Mouse (Mus musculus): ENCODE measurements around the gene Crb2. TPM values are rescaled to one million over a fixed set of nuclear protein-coding genes. Genes with fewer than 3 reads are reported as not detected.

Crb2 gene
- polyA plus RNA-seq, 1 experiment from 2014 or later: 0.51 TPM

GRCm38 (mm10) chr2:37801687-37802086 lies 25.6 kb downstream of the Crb2 start:
- Histone ChIP-seq H3K36me3 (ENCODE audit: control insufficient read depth, insufficient read depth) (peaks cover 21% of the 10 kb centered on the region), H3K9ac (ENCODE audit: low read depth, low read length) (no peak overlapping the region), H3K4me1 (replicated peaks; ENCODE audit: control insufficient read depth, insufficient read depth, low read length) (no peaks in the 10 kb centered on the region), H3K27me3 (replicated peaks; ENCODE audit: control insufficient read depth, insufficient read depth, low read length) (no peaks in the 10 kb centered on the region), H3K27ac (ENCODE audit: low read depth, low read length) (no peak overlapping the region), H3K4me3 (ENCODE audit: low read depth, low read length) (no peak overlapping the region), H3K4me2 (replicated peaks; ENCODE audit: low read depth) (no peak overlapping the region), H3K9me3 (ENCODE audit: control insufficient read depth) (no peaks in the 10 kb centered on the region)
- no peak for ATAC-seq
- no peak for TF ChIP-seq CTCF (IDR thresholded peaks at IDR 0.05; ENCODE audit: low read depth)
- WGBS: 80% methylated on average over 4 of the region's 4 CpGs

- TF ChIP-seq CTCF (IDR thresholded peaks at IDR 0.05; ENCODE audit: low read depth): peak; percentile 97
- 49% methylated on average over 4 of the region's 4 CpGs for WGBS
- no peak overlapping the region for H3K9ac ChIP-seq (ENCODE audit: low read depth, low read length)
- H3K27ac ChIP-seq (ENCODE audit: low read depth, low read length): no peak overlapping the region
- H3K9me3 ChIP-seq (ENCODE audit: control insufficient read depth): no peaks in the 10 kb centered on the region
- no peak overlapping the region for H3K4me3 ChIP-seq (ENCODE audit: low read depth, low read length)
- H3K4me2 ChIP-seq (replicated peaks; ENCODE audit: low read depth): no peak overlapping the region
- H3K36me3 ChIP-seq (ENCODE audit: control insufficient read depth, insufficient read depth): peaks cover 21% of the 10 kb centered on the region
- H3K27me3 ChIP-seq (replicated peaks; ENCODE audit: control insufficient read depth, insufficient read depth, low read length): no peaks in the 10 kb centered on the region
- H3K4me1 ChIP-seq (replicated peaks; ENCODE audit: control insufficient read depth, insufficient read depth, low read length): no peaks in the 10 kb centered on the region
- peak; percentile 53 for ATAC-seq
These were observed 26.7 kb downstream of the Crb2 start for GRCm38 (mm10) chr2:37802610-37803212.

GRCm38 (mm10) chr2:37811682-37812081 lies 35.6 kb downstream of the Crb2 start:
- Histone ChIP-seq H3K27me3 (replicated peaks; ENCODE audit: control insufficient read depth, insufficient read depth, low read length) (no peaks in the 10 kb centered on the region), H3K4me1 (replicated peaks; ENCODE audit: control insufficient read depth, insufficient read depth, low read length) (no peaks in the 10 kb centered on the region), H3K36me3 (ENCODE audit: control insufficient read depth, insufficient read depth) (peaks cover 25% of the 10 kb centered on the region), H3K9me3 (ENCODE audit: control insufficient read depth) (no peaks in the 10 kb centered on the region), H3K4me2 (replicated peaks; ENCODE audit: low read depth) (no peak overlapping the region), H3K9ac (ENCODE audit: low read depth, low read length) (no peak overlapping the region), H3K27ac (ENCODE audit: low read depth, low read length) (no peak overlapping the region), H3K4me3 (ENCODE audit: low read depth, low read length) (no peak overlapping the region)
- 76% methylated on average over 2 of the region's 2 CpGs for WGBS
- ATAC-seq: no peak
- TF ChIP-seq CTCF (IDR thresholded peaks at IDR 0.05; ENCODE audit: low read depth): no peak

GRCm38 (mm10) chr2:37812401-37812800 lies 36.4 kb downstream of the Crb2 start:
- no peaks in the 10 kb centered on the region for H3K9me3 ChIP-seq (ENCODE audit: control insufficient read depth)
- 88% methylated on average over 5 of the region's 5 CpGs for WGBS
- no peak overlapping the region for H3K9ac ChIP-seq (ENCODE audit: low read depth, low read length)
- no peak for ATAC-seq
- H3K4me3 ChIP-seq (ENCODE audit: low read depth, low read length): no peak overlapping the region
- peaks cover 27% of the 10 kb centered on the region for H3K36me3 ChIP-seq (ENCODE audit: control insufficient read depth, insufficient read depth)
- no peak overlapping the region for H3K4me2 ChIP-seq (replicated peaks; ENCODE audit: low read depth)
- no peaks in the 10 kb centered on the region for H3K27me3 ChIP-seq (replicated peaks; ENCODE audit: control insufficient read depth, insufficient read depth, low read length)
- no peak overlapping the region for H3K27ac ChIP-seq (ENCODE audit: low read depth, low read length)
- H3K4me1 ChIP-seq (replicated peaks; ENCODE audit: control insufficient read depth, insufficient read depth, low read length): no peaks in the 10 kb centered on the region
- no peak for TF ChIP-seq CTCF (IDR thresholded peaks at IDR 0.05; ENCODE audit: low read depth)

GRCm38 (mm10) chr2:37814820-37815361 lies 38.8 kb downstream of the Crb2 start:
- Histone ChIP-seq H3K4me2 (replicated peaks; ENCODE audit: low read depth) (no peak overlapping the region), H3K36me3 (ENCODE audit: control insufficient read depth, insufficient read depth) (peaks cover 22% of the 10 kb centered on the region), H3K9me3 (ENCODE audit: control insufficient read depth) (no peaks in the 10 kb centered on the region), H3K4me1 (replicated peaks; ENCODE audit: control insufficient read depth, insufficient read depth, low read length) (no peaks in the 10 kb centered on the region), H3K27ac (ENCODE audit: low read depth, low read length) (no peak overlapping the region), H3K9ac (ENCODE audit: low read depth, low read length) (no peak overlapping the region), H3K4me3 (ENCODE audit: low read depth, low read length) (no peak overlapping the region), H3K27me3 (replicated peaks; ENCODE audit: control insufficient read depth, insufficient read depth, low read length) (no peaks in the 10 kb centered on the region)
- no peak for TF ChIP-seq CTCF (IDR thresholded peaks at IDR 0.05; ENCODE audit: low read depth)
- 83% methylated on average over 8 of the region's 8 CpGs for WGBS
- no peak for ATAC-seq

- WGBS: 8% methylated on average over 3 of the region's 3 CpGs
- H3K27ac ChIP-seq (ENCODE audit: low read depth, low read length): no peak overlapping the region
- H3K9ac ChIP-seq (ENCODE audit: low read depth, low read length): no peak overlapping the region
- H3K4me2 ChIP-seq (replicated peaks; ENCODE audit: low read depth): no peak overlapping the region
- H3K9me3 ChIP-seq (ENCODE audit: control insufficient read depth): no peaks in the 10 kb centered on the region
- peak; percentile 98 for TF ChIP-seq CTCF (IDR thresholded peaks at IDR 0.05; ENCODE audit: low read depth)
- no peaks in the 10 kb centered on the region for H3K27me3 ChIP-seq (replicated peaks; ENCODE audit: control insufficient read depth, insufficient read depth, low read length)
- no peaks in the 10 kb centered on the region for H3K4me1 ChIP-seq (replicated peaks; ENCODE audit: control insufficient read depth, insufficient read depth, low read length)
- peaks cover 19% of the 10 kb centered on the region for H3K36me3 ChIP-seq (ENCODE audit: control insufficient read depth, insufficient read depth)
- H3K4me3 ChIP-seq (ENCODE audit: low read depth, low read length): no peak overlapping the region
- no peak for ATAC-seq
These were observed 39.6 kb downstream of the Crb2 start for GRCm38 (mm10) chr2:37815676-37816075.
